ENCODE assay signal across 17 mouse cellular contexts in genomic region chr15:88017076-88017475, GRCm38 (mm10).
A peak's percentile ranks its signal among the peaks of the same experiment; 100 is the strongest.
DNase-seq lines count a peak whose midpoint lies in the region.
"Had no signal": no experiment of that assay in that cellular context is flagged by ENCODE, and none has a peak within 500 bp of the region (broad histone marks: within the 10 kb centered on the region; RNA-seq: fewer than 3 reads in every experiment).

No protein-coding gene starts in this region.

- DNase-seq in cerebellum, adult 11-12 months: peak; percentile 4
- DNase-seq in cerebellum, adult 8-10 months: no peak
- peak; percentile 29 for DNase-seq in layer of hippocampus, adult 9-11 months
- DNase-seq in layer of hippocampus, adult 9-10 months (ENCODE audit: low spot score): no peak
- DNase-seq in 3134 (ENCODE audit: extremely low read depth, insufficient read length, low spot score): peak; percentile 4
- peak; percentile 80 to 85 for DNase-seq in cerebellum, postnatal 14 days
- no peak for DNase-seq in adrenal gland, adult 2 months
- no peak for DNase-seq in thymus, postnatal 25 days
- DNase-seq: adrenal gland, postnatal 14 days; forebrain, postnatal 0 days; heart, adult 18-20 months; heart, postnatal 36 days; kidney, postnatal 4 days; lung, adult 18-20 months; lung, postnatal 14 days; spleen, adult 18-20 months; thymus, postnatal 4 days had no signal

Comparison
In these comparisons a context has a peak if more than half of its experiments do, and no peak if none do; other contexts are left out.
1. DNase-seq: peak in cerebellum, adult 11-12 months (single experiment), layer of hippocampus, adult 9-11 months (single experiment), 3134 (single experiment) and cerebellum, postnatal 14 days (2 of 2); none in cerebellum, adult 8-10 months (single experiment), layer of hippocampus, adult 9-10 months (single experiment), adrenal gland, adult 2 months (single experiment) and thymus, postnatal 25 days (single experiment).